Mouse (Mus musculus) heart, postnatal 0 days (tissue): Measurements from ENCODE around the gene Ccdc96. TPM values are rescaled to one million over a fixed set of nuclear protein-coding genes. Genes with fewer than 3 reads are reported as not detected.

Experiments
- ATAC-seq: fragments of 200-750 bp; cut with Nextera tagmentation; 2 replicates; pipeline ENCODE4 v1.8.0; 2017; ENCODE audit warnings: low read depth, moderate number of reproducible peaks, moderate library complexity; ENCODE audit not compliant: insufficient read depth
- DNase-seq: peaks from one replicate; pipeline ENCODE4 v3.0.0-alpha.2; 2016; ENCODE audit warnings: low spot score
- H3K27ac ChIP-seq: fragments of 300-500 bp; sonication (generic); 2 replicates; pipeline ENCODE4 v1.5.1; 2014; ENCODE audit warnings: low read depth, mild to moderate bottlenecking
- H3K27me3 ChIP-seq: fragments of 300-500 bp; sonication (generic); 2 replicates; pipeline ENCODE4 v1.6.1; 2014; ENCODE audit warnings: low read length, mixed read lengths; ENCODE audit not compliant: control insufficient read depth, insufficient read depth
- H3K36me3 ChIP-seq: fragments of 300-500 bp; sonication (generic); replicated peaks from 2 replicates; pipeline ENCODE4 v1.6.1; 2014; ENCODE audit warnings: low read length, mixed read lengths; ENCODE audit not compliant: control insufficient read depth, insufficient read depth
- H3K4me1 ChIP-seq: fragments of 300-500 bp; sonication (generic); 2 replicates; pipeline ENCODE4 v1.6.1; 2014; ENCODE audit warnings: antibody characterized with exemption; ENCODE audit not compliant: control insufficient read depth, insufficient read depth
- H3K4me2 ChIP-seq: fragments of 300-500 bp; sonication (generic); 2 replicates; pipeline ENCODE4 v1.6.1; 2014; ENCODE audit warnings: low read depth, mild to moderate bottlenecking, low read length, moderate library complexity
- H3K4me3 ChIP-seq: fragments of 300-500 bp; sonication (generic); 2 replicates; pipeline ENCODE4 v1.5.1; 2014; ENCODE audit warnings: low read depth, low read length
- H3K9ac ChIP-seq: fragments of 300-500 bp; sonication (generic); replicated peaks from 2 replicates; pipeline ENCODE4 v1.6.1; 2014; ENCODE audit warnings: low read depth, low read length, mixed read lengths
- H3K9me3 ChIP-seq: fragments of 300-500 bp; sonication (generic); replicated peaks from 2 replicates; pipeline ENCODE4 v1.6.1; 2016; ENCODE audit warnings: low read length; ENCODE audit not compliant: control insufficient read depth
- CTCF ChIP-seq: IDR thresholded peaks from 2 replicates; pipeline ENCODE4 v1.5.1; 2016; ENCODE audit warnings: antibody characterized with exemption, control low read depth, low read depth
- EP300 ChIP-seq: IDR thresholded peaks from 2 replicates; pipeline ENCODE4 v1.6.1; 2016; ENCODE audit warnings: antibody characterized with exemption, low read depth
- WGBS: fragments of 180-500 bp; shearing (Covaris S2); extraction: QIAGEN DNeasy Blood & Tissue Kit; methylation state at CpG from one replicate; pipeline ENCODE4 v1.1.7; 2014; 5-methylcytosine and 5-hydroxymethylcytosine counted together
- polyA plus RNA-seq: library from polyadenylated mRNA; unstranded; fragments of >200 nt; fragmentation: Nextera tagmentation; extraction: Ambion mirVana; gene quantifications from 2 replicates; pipeline ENCODE4 v1.2.1, GENCODE M21; 2015
- total RNA-seq: library from RNA; depleted of rRNA; stranded (reverse); fragments of >200 nt; gene quantifications from 2 replicates; pipeline ENCODE4 v1.2.3, GENCODE M21; 2014; ENCODE audit warnings: low replicate concordance

Ccdc96 gene
- total and polyA plus RNA-seq, 2 experiments from 2014 or later, result 0.19 TPM; not detected in 1

DNA sequence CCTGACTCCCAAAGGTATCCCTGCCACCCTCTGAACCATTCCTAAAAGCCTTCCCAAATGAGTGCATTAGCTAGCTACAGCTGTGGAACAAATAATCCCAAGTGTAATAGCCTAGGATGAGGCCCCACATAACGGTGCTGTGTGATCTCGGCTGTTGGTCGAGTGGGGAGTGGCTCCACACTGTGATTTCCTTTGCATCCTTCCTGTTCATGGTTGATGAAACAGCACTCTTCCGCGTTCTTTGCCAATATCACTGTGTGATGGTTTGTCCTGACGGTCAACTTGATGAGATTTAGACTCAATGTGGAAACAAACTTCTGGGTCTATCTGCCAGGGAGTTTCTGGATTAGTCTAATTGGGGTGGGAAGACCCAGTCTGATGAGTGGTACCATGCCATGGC lies 31.6 kb upstream of the Ccdc96 start:
- Histone ChIP-seq H3K4me1 (peaks cover 25% of the 10 kb centered on the region), H3K9me3 (no peaks in the 10 kb centered on the region), H3K27me3 (peaks cover 34% of the 10 kb centered on the region), H3K4me2 (no peak overlapping the region), H3K9ac (no peak overlapping the region), H3K4me3 (no peak overlapping the region), H3K36me3 (no peaks in the 10 kb centered on the region), H3K27ac (no peak overlapping the region)
- no peak for DNase-seq
- TF ChIP-seq CTCF (no peak), EP300 (no peak)
- 76% methylated on average over 6 of the region's 6 CpGs for WGBS
- no peak for ATAC-seq

GRCm38 (mm10) chr5:36457706-36458105 lies 26.7 kb upstream of the Ccdc96 start:
- Histone ChIP-seq H3K4me2 (no peak overlapping the region), H3K4me3 (no peak overlapping the region), H3K36me3 (no peaks in the 10 kb centered on the region), H3K27me3 (peaks cover 29% of the 10 kb centered on the region), H3K9ac (no peak overlapping the region), H3K9me3 (no peaks in the 10 kb centered on the region), H3K4me1 (peaks cover 4% of the 10 kb centered on the region; the same call in 1 of the 2 replicates), H3K27ac (no peak overlapping the region)
- WGBS, result 78% methylated on average over 4 of the region's 4 CpGs
- DNase-seq, result no peak
- ATAC-seq, result no peak
- TF ChIP-seq EP300 (no peak), CTCF (no peak)

DNA sequence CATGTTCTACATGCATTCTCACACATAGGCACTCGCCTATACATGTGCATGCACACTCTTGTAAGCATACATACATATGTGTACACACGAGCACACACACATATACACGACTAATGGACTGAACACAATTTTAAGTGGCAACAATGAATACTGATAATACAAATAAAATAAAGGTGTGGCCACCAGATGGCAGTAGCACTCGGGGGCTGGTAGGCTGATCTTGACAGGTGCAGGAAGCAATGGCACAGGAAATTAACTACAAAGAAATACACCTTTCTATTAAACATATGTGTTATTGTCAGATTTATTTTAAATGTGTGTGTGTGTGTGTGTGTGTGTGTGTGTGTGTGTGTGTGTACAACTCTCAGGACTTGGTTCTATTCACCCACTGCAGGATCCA lies 25.5 kb upstream of the Ccdc96 start:
- no peaks in the 10 kb centered on the region for H3K9me3 ChIP-seq
- H3K9ac ChIP-seq, result no peak overlapping the region
- peaks cover 4% of the 10 kb centered on the region; the same call in 1 of the 2 replicates for H3K4me1 ChIP-seq
- H3K4me2 ChIP-seq, result no peak overlapping the region
- ATAC-seq (no peak), DNase-seq (peak; percentile 28)
- WGBS, result 7% methylated on average over 4 of the region's 4 CpGs
- TF ChIP-seq EP300 (no peak), CTCF (peak; percentile 70)
- H3K36me3 ChIP-seq, result no peaks in the 10 kb centered on the region
- peaks cover 29% of the 10 kb centered on the region for H3K27me3 ChIP-seq
- H3K4me3 ChIP-seq, result no peak overlapping the region
- no peak overlapping the region for H3K27ac ChIP-seq

DNA sequence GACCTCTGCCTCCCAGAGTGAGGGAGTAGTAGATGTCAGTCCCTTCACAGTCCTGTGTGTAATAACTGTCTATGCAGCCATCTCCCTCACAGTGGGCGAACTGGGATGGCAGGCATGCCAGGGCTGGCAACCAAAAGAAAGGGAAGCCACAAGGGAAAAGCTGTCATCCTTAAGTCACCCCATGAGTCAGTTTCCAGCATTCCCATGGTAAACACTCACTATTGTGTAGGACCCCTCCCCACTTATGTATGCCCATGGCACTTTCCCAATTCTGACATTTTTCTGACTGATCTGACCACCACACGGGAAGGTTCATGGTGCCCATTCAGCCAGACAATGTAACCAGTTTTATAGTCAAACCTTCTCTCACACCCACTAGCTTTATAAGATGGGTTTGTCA lies 23.7 kb upstream of the Ccdc96 start:
- no peak for ATAC-seq
- no peak overlapping the region for H3K9ac ChIP-seq
- no peaks in the 10 kb centered on the region for H3K36me3 ChIP-seq
- no peak for DNase-seq
- peaks cover 16% of the 10 kb centered on the region for H3K27me3 ChIP-seq
- H3K4me3 ChIP-seq, result no peak overlapping the region
- no peak overlapping the region for H3K4me2 ChIP-seq
- WGBS, result 100% methylated on average over 2 of the region's 2 CpGs
- no peaks in the 10 kb centered on the region for H3K9me3 ChIP-seq
- peaks cover 6% of the 10 kb centered on the region; the same call in 1 of the 2 replicates for H3K4me1 ChIP-seq
- no peak overlapping the region for H3K27ac ChIP-seq
- no peak for TF ChIP-seq CTCF
- TF ChIP-seq EP300, result no peak

GRCm38 (mm10) chr5:36461231-36461630 lies 23.2 kb upstream of the Ccdc96 start:
- TF ChIP-seq EP300, result no peak
- TF ChIP-seq CTCF, result no peak
- ATAC-seq, result no peak
- Histone ChIP-seq H3K36me3 (no peaks in the 10 kb centered on the region), H3K27ac (no peak overlapping the region), H3K4me1 (peaks cover 12% of the 10 kb centered on the region; the same call in 1 of the 2 replicates), H3K9me3 (no peaks in the 10 kb centered on the region), H3K4me2 (no peak overlapping the region), H3K4me3 (no peak overlapping the region), H3K27me3 (peaks cover 11% of the 10 kb centered on the region), H3K9ac (no peak overlapping the region)
- WGBS, result 45% methylated on average over 2 of the region's 2 CpGs
- no peak for DNase-seq

DNA sequence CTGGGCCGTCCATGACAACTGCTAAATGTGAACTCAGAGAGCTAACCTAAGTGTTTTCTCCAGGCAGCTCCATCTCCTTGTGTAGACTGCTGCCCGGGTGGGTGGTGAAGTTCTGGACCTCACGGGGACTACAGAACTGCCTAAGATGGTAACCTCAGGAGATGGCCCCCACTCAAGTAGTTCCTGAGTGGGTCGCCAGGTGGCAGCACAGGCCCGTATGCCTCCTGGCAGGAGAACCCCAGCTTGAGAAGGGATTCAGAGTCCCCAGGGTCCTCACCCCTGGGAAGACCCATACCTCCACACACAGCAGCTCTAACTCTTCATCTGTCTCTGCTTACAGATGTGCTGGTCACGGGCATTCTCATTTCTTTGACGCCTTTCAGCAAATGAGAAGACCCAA lies 21.6 kb upstream of the Ccdc96 start:
- H3K9ac ChIP-seq, result no peak overlapping the region
- peaks cover 12% of the 10 kb centered on the region; the same call in 1 of the 2 replicates for H3K4me1 ChIP-seq
- H3K9me3 ChIP-seq, result no peaks in the 10 kb centered on the region
- no peak for ATAC-seq
- WGBS, result 17% methylated on average over 7 of the region's 7 CpGs
- H3K4me2 ChIP-seq, result no peak overlapping the region
- H3K27ac ChIP-seq, result no peak overlapping the region
- peak; percentile 78 for TF ChIP-seq CTCF
- no peak for TF ChIP-seq EP300
- H3K4me3 ChIP-seq, result no peak overlapping the region
- H3K36me3 ChIP-seq, result no peaks in the 10 kb centered on the region
- 0 out of 2 replicates have a peak, but pooled peaks cover 4% of the 10 kb centered on the region for H3K27me3 ChIP-seq
- DNase-seq, result no peak
